Mouse (Mus musculus) testis, postnatal 14 days (tissue): ENCODE measurements around the gene Tpmt.
A peak's percentile ranks its signal among the peaks of the same experiment; 100 is the strongest.

Experiments
- DNase-seq: peaks from one replicate; pipeline ENCODE4 v3.0.0; 2021; ENCODE audit warnings: low spot score

Tpmt gene

DNA sequence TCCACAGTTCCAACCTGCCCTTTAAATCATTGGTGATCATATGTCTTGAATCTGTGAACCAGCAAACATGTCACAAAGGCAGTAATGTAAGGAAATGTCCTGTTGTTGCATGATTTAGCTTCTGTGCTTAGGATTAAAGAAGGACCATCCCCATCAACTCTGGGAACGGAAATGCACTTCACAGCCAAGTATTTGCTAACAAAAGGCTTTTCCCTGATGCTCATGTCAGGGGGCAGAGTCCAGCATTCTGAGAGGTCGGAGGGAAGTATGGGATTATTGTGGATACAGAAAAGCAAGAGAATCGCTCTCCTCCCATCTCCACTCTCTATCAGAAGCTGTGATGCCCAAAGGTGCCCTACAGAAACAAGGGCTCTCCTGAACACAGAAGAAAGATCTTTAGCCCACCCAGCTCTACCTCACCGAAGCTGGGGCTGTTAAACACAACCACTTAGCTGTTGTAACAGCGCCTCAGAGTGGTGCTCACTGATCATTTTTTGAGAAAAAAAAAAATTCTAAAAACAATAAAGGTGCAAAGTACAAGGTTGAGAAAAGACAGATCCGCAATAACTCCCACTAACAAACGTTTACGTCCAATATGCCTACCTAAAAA, 2.4 kb downstream of the Tpmt start:
- no peak for DNase-seq

DNA sequence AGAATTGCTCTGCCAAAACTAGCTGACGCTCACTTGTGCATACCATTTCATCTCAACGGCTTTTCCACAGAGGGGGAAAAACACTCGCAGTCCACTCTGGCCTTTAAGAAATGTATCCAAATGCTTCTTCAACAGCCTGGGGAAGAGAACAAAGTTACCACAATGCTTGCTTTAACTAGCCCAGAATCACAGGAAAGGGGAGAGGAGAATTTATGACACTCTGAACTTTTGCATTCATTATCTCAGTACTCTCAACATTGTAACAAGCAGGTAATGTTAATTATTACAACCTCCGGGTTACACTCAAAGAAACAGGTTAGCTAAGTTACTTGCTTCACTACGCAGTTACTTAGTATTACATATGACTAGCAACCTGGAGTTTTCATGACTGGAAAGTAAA, 4.5 kb downstream of the Tpmt start:
- DNase-seq, result no peak

DNA sequence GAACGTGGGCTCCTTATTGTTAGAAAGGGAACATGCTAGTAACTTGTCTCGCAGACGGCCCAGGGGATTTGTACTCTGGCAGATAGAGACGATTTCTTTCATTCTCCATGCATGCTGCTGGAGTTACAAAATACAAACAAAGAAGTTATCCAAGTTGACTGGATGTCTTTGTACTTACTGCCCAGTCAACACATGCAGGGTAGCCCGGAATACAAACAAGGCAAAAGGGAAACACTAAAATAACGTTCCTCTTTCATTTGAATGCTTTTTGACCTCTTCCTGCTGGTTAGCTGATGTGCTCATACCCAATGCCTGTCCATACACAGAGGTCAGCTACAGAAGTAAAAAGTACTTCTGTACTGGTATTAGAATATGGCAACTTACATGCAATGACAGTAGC, 6.6 kb downstream of the Tpmt start:
- no peak for DNase-seq

DNA sequence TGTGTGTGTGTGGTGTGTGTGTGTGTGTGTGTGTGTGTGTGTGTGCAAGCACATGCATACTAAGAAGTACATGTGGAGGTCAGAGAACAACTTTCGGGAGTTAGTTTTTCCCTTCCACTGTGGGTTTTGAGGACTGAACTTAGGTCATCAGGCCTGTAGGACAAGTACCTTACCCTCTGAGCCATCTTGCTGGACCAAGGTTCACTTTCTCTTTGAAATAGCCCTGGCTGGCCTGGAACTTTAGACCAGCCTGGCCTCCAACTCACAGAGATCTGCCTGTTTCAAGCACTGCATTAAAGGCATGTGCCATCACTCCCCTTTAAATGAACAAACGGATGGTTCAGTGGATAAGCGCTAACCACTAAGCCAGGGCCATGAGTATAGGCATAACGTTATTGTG, 10.9 kb downstream of the Tpmt start:
- DNase-seq, result no peak

DNA sequence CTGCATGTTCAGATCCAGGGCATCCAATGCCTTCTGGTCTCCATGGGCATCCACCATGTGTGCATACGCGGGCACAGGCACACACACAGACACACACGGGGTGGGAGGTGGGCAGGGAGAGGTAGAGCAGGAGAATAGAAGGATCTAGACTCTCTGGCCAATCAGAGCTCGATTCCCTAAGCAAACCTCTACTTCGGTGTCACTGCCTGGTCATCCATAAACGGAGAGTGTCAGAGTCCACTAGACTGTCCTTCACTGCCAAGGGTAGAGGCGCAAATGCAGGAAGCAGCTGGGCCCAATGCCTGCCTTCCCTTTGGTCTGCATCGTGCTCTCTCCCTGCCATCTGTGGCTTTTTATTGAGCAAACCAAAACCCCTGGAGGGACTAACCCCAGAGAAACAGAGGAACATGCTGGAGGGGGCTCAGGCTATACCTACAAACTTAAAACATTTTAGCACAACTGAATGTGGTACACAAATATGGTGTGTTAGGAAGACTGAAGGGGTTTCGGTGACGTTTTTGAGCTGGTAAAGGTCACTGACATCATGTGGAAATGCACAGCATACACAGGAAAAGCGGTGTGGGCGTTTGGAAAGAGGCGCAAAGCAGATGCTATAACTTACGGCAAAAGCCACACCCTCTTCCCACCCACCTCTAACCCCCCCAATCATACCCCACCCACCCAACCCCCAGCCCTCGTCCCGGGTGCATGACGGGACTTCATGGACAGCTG, 14.0 kb downstream of the Tpmt start:
- DNase-seq, result no peak

DNA sequence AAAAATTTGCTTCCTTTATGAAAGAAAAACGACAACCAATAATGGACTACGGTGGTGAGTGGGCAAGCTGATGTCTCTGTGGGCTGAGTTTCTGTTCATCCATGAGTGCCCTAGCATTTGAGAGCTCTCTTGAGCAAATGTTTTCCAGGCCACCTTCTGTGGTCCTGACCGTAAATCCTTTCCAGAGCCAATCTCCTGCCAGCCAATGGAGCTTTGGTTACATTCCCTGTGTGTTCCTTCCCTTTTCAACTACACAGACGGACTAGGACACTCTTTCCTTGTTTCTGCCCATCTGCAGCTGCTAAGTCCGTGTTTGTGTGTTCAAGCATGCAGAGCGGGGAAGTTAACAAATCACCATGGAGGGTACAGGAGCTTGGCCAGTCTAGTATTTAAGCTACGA, 23.7 kb downstream of the Tpmt start:
- no peak for DNase-seq

DNA sequence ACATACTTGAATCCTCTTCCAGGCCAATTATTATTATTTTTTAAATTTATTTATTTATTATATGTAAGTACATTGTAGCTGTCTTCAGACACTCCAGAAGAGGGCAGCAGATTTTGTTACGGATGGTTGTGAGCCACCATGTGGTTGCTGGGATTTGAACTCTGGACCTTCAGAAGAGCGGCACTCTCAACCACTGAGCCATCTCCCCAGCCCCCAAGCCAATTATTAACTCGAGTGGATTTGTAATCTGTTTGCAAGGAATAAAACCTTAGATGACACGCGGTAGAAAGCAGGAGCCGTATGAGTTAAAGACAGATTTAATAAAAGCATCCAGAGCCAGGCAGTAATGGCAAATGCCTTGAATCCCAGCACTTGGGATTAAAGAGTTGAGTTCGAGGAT, 24.8 kb downstream of the Tpmt start:
- no peak for DNase-seq

DNA sequence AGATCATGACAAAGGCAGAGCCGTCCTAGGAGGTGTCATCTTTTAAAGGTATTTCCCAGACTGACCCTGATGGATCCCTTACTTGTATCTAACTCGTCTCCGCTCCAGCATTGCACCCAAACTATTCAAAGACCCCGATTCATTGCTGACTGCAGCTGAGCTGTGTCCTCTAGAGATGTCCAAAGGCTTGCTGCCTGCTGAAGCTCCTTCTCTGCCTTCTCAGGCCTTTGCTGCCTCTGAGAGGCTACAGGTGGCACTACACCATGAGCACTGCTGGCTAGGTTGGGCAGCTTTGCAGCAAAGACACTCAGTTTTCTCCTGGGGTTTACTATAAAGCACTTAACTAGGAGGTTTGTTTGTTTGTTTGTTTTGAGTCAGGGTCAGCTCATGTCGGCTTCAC, 27.3 kb downstream of the Tpmt start:
- DNase-seq, result peak; percentile 18

DNA sequence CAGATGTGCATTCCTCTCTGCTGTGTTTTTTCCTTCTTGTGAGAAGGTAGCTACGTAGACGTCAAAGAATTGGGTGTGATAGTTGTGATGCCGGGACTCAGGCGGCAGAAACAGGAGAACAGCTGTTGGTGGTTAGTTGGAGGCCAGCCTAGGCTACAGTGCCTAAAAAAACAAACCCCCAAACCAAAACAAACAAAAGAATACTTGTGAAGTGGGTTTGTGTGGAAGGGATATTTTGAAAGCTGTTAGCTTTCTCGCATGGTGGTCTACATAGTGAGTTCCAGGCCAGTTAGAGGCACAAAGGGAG, 29.4 kb downstream of the Tpmt start:
- DNase-seq, result no peak

DNA sequence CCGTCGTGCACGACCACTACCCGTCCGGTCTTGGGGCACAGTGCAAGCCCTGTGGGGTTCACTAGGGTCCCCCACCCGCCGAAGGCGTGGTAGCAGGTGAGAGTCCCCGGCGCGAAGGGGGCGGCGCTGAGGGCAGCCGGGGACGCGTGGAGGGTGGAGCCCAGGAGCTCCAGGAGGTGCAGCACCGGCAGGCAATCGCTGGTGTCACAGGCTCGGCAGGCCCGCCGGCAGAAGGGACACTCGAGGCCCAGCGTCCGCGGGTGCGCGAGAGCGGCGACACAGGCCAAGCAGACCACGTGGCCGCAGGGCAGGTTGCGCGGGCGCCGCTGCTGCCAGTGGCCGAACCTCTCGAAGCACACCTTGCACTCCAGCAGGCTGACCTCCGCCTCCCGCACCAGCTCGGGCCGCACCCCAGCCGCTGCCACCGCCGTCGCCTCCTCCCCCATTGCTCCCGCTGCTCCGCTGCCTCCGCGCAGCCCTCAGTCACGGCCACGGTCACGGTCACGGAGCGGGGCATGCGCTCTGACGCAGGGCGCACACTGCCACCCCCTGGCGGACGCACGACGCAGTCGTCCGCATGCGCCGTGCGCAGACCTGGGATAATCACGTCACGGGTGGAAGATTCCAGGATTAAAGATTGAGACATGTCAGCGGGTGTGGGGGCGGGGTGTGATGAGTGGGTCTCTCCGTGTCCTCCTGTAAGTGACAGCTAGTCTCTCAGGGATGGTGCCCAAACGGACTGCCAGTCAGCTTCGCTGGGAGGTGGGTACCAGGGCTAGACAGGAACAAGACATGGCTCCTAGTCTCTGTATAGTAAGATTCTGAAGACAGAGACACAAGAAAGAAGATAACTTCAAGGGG, 30.0 kb downstream of the Tpmt start, which contains the start of gene Nhlrc1:
Nhlrc1 (minus strand) TSS at position 517 of the 861 bp plus-strand sequence.
- DNase-seq, result peak; percentile 68

DNA sequence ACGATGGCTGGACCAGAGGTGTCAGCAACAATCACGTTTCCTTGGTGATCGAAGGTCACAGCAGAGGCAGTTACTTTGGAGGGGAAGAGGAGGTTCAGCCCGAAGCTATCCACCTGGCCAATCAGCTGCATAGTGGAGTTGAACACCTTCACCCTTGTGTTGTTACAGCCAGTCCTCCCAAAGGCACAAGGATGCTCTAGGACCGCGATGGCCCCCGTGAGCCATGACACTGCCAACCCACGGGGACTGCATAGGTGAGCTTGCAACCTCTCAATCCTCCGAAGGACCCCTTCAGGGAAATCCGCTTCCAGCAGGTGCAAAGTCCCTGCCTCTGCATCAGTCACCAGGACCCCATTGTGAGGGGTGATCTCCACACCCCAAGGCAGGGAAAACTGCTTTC, 30.8 kb downstream of the Tpmt start:
- no peak for DNase-seq

DNA sequence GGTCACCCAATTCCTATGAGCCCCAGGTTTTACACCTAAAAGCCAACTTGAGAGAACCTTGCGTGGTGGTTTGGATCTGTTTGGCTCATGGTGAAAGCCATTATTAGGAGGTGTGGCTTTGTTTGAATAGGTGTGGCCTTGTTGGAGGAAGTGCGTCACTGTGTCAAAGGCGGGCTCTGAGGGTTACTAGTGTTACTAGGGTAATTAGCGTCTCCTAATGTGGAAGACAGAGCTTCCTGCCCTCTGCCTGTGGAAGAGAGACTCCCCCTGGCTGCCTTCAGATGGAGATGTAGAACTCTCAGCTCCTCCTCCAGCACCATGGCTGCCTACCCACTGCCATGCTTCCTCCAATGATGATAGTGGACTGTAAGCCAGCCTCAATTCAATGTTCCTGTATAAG, 42.9 kb downstream of the Tpmt start:
- no peak for DNase-seq

DNA sequence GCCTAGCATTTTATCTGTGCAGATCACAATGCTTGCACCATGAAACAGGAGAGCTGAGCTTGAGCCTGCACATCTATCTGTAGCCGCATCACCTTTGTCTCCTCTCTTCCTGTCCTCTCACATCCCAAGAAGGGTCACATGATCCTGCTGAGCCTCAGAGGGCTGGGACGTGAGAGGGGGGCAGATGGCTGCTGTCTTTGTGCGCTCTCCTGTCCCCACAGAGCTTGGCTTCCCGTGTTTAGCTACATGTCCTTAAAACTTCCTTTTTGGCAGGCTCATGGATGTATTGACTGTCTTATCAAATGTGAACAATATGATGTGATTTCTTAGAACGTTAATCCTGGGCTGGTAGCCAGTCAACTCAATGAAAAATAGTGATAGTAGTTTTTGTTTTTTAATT, 45.0 kb downstream of the Tpmt start:
- no peak for DNase-seq

DNA sequence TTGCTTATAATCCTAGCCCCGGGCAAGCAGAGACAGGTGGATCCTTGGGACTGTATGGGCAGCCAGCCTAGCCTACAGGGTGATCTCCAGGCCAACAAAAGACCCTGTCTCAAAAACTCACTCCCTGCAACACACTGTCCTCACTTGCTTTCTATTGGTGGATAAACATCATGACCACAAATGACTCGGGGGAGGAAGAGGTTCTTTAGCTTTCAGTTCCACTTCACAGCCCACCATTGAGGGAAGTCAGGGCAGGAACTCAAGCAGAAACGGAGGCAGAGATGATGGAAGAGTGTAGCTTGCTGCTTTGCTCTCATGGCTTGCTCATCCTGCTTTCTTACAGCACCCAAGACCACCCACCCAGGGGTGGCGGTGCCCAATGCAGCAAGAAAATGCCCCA, 47.2 kb downstream of the Tpmt start:
- DNase-seq, result no peak

DNA sequence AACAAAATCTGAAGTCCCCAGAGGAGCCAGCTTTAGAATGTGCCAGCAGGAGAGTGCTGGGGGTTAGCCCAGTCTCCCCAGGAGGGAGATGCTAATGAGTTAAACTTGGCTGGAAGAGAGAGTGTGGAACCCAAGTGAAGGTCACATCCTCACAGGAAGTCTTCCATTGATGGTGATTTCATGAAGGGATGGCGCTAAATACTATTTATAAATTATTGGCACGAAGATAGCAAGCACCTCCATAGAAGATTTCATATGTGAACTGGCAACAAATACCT, 51.3 kb downstream of the Tpmt start:
- DNase-seq, result no peak

DNA sequence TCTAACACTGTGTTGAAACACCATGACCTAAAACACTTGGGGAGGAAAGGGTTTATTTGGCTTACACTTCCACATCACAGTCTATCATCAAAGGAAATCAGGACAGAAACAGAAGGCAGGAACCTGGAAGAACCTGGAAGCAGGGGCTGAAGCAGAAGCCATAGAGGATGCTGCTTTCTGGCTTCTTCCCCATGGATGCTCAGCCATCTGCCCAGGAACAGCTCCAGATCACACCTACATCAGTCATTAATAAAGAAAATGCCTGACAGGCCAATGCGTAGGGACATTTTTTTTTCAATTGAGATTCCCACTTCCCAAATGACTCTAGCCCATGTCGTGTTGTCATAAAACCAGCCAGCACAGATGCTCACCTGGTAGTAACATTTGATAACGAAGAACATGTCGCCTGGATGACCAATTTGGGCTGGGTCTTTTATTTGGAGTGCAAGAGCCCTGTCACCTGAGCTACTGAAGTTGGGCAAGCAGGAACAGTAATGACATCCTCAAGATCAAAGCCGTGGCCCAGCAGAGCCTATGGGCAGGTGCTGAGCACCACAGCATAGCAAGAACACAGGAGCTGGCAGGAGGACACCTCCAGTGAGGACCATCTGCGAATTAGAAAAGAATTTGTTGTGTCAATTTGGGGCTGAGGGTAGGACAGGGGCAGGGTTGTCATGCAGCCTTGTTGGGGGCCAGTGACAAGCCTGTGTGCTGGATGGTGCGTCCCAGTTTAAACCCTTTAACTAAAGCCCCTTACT, 51.8 kb downstream of the Tpmt start:
- no peak for DNase-seq

DNA sequence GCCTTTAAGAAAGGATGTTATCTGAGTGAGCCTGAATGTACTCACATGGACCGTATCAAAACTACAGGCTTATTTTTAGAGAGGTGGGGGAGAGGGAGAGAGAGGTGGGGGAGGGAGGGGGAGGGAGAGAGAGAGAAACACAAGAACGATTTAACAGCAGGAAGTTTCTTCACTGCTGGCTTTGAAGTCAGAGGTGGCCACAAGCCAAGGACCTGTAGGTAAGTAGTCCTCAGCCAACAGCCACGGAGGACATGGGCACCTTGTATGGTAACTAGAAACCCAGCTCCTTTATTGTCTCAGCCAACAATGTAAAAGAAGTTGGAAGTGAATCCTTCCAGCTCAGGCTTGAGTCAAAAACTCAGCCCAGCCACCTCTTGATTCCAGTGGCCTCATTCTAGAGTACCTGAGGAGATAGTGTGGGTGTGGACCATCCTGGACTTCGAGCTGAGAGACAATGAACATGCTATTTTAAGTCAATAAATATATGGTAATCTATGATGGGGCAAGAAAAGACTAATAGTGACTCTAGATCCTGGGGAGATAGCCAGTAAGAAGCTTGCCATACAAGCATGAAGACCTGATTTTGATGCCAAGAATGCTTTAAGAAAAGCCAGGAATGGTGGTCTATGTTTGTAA, 54.0 kb downstream of the Tpmt start:
- no peak for DNase-seq

DNA sequence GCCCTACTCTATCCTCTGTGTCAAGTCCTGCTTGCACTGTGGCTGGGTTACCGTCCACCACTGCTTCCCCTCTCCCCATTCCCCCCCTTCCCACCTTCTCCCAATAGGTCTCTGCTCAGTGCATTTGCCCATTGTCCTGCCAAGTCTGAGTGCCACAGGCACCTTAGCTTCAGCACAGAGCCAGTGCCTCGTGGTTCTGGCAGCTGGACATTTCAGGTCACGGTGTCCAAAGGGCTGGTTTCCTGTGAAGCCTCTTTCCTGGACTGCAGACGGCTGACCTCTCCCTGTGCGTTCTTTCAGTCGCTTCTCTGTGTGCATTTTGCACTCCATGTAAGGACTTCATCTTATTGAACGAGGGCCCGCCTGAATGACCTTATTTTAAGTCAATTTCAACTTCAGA, 56.6 kb downstream of the Tpmt start:
- DNase-seq, result no peak

DNA sequence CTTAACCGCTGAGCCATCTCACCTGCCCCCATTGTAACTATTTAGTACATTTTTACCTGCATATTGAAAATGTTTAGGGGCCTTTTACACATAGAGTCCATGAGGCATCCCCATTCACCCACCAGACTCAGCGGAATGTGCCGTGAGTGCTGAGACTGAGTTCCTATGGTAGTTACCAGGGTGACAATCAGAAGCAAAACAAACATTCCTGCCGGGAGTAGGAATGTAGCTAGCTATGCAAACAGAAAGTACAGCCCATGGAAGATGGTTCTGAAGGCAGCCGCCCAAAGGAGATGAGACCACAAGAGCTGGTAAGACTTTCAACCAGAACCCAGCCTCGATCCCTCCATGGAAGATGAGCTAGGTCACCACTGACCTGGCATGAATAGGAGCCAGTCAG, 58.3 kb downstream of the Tpmt start:
- no peak for DNase-seq

DNA sequence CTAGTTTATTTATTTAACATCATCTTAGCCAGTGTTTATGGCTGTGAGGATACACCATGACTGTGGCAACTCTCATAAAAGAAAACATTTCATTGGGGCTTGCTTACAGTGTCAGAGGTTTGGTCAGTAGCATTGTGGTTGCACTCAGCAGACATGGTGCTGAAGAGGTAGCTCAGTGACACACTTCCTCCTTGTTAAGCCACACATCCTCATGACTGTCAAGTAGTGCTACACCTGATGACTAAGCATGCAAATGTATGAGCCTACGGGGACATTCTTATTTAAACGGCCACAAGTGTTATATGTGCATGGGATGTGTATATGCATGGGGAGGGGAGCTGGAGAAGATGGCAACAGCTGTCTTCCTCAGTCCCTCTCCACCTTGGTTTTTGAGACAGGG, 60.7 kb downstream of the Tpmt start:
- DNase-seq, result no peak

DNA sequence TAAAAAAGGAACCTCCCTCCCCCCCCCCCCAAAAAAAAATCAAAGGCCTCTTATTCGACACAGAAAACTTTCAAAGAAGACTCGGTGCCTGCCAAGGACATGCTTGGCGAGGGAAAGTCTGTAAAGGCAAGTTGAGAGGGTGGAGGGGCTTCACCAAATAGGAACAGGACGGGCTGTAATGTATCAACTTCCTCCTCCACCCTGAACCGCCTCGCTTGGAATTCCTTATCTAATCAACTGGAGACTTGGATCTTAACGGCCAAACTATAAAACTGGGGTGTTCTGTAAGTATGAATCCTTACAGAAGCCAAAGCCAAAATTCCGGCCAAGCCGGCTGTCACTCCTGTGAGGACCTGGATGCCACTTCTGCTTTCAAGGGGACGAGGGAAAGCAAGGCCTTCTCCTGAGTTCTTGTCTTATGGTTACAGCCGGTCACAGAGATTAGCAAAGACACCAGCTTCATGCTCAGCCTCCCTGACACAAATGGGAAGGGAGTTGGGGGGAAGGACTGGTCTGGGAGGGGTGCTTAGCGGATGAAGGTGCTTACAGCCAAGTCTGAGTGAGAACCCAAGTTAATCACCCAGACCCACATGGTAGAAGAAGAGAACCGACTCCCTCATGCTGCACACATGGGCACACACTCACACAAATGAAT, 64.6 kb downstream of the Tpmt start:
- peak; percentile 66 for DNase-seq

DNA sequence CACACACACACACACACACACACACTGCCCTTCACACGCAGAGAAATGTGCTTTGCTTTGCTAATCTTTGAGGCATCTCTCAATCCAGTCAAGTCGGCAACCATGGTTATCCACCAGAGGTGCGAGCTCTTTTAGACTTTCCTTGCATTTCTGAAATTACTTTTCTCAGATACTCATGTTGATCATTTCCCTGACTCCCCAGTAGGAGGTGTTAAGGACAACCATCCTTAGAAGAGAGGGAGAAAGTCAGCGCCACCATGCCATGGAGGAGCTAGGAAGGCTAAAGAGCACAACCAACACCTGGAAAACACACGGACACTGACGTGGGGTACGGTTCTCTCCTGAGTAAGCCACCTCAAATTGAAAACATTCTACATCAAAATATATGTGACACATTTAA, 68.0 kb downstream of the Tpmt start:
- no peak for DNase-seq
